Mouse (Mus musculus) gonadal fat pad, adult 2 months (tissue): ENCODE measurements around the gene Ubr7. TPM values are rescaled to one million over a fixed set of nuclear protein-coding genes. Genes with fewer than 3 reads are reported as not detected.

Experiments used
- DNase-seq: peaks from one replicate; pipeline ENCODE4 v3.0.0-alpha.2; 2012; ENCODE audit warnings: low read depth
- polyA plus RNA-seq: library from polyadenylated mRNA; depleted of rRNA; stranded (reverse); fragments of >200 nt; gene quantifications from 2 replicates; pipeline ENCODE4 v1.2.3, GENCODE M21; 2012

The Ubr7 gene
- polyA plus RNA-seq, 1 experiment, result 19.2 TPM

- no peak for DNase-seq
These were observed 14.7 kb upstream of the Ubr7 start for GRCm38 (mm10) chr12:102743036-102743588.

- DNase-seq, result no peak
These were observed 13.9 kb upstream of the Ubr7 start, which contains the start of the genes Moap1 and Tmem251 for GRCm38 (mm10) chr12:102743589-102744574. TSS of gene Moap1 (minus strand) at chr12:102743661. TSS of gene Tmem251 (plus strand) at chr12:102743762.

GRCm38 (mm10) chr12:102744839-102745238 is 12.9 kb upstream of the Ubr7 start:
- DNase-seq, result no peak

DNA sequence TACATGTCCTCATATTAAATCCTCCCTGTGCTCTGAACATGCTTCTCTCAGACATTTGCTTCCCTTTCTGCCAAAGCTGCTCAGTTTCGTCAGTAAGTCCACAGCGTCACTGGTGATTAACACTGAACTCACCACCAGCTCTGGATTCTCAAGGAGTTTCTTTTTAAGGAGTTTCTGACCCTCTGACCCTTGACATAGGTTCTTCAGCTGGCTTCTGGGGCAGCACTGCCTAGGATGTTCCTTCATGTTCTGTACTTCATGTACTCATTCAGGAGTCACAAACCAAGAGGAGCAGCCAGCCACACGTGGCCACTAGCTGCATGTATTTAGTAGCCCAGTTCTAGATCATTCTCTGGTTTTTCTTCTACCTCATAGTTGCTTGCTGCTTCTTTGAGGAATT is 9.5 kb upstream of the Ubr7 start:
- no peak for DNase-seq

- DNase-seq, result no peak
These were observed 1.5 kb upstream of the Ubr7 start for GRCm38 (mm10) chr12:102756304-102756703.

GRCm38 (mm10) chr12:102757055-102757688 is 595 bp upstream of the Ubr7 start:
- no peak for DNase-seq

DNA sequence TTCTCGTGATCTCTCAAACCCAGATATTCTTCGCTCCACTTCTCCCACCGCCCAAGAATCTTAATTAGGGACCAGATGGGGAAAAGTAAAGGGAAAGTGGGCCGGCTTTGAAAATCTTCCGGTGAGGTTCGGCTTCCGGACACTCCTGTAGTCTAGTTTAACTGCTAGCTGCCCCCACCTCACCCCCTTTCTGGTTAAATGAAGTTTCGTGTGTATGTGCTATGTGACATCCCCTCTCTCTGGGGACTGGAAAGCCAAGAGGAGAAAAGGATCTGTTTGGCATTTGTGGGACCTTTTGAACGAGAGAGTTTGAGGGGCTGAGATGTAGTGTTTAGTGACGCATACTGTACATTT is 613 bp downstream of the Ubr7 start, which contains the start of gene Gm20604:
Gene Gm20604, minus strand, starts transcription at position 270 of the 354 bp plus-strand sequence.
- DNase-seq, result no peak

DNA sequence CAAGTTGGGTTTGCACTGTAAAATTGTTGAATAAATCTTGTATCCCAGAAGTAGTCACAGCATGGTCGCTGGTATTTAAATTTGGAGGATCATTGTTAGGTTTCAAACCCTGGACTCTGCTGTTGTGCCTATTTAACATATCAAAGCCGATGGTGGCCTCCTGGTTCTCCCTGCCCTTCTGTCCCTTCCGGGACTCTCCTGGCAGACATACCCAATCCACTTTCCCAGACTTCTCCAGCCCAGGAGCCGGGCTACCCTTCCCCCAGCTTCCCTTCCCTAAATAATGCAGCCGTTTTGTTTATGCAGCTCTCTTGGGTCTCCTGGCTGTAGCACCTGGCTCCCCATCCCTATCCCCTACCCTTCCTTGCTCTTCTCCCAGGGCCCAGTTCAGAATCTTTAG is 1.2 kb downstream of the Ubr7 start:
- DNase-seq, result no peak

DNA sequence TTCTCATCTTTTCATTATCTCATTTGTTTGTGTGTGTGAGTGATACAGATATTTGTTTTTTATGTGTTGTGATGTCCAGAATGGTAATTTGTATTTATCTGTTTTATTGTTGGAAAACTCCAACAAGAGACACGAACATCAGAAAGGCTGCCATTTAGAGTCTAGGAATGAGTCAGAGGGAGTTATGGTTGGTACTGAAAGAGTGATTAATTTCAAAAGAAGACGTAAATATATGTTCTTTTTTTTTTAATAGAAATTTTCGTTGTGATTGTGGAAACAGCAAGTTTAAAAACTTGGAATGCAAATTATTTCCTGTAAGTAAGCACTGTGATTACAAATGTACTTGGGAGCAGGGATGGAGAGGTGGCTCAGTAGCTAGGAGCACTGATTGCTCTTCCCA is 3.9 kb downstream of the Ubr7 start:
- no peak for DNase-seq

- no peak for DNase-seq
These were observed 5.9 kb downstream of the Ubr7 start for GRCm38 (mm10) chr12:102763696-102764095.

DNA sequence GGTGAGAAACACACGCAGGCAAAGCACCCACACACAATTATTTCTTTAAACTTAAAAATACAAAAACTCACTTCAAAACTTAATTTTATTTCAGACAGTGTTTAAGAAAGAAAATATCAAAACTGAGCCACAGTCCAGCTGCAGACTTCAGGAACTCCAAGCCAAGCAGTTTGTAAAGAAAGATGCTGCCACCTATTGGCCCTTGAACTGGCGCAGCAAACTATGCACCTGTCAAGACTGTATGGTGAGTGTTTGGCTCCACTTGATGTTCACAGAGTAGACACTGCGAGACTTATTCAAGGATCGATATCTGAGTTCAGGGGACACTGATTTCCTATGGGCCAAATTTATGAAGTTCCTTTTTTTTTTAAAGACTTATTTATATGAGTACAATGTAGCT is 11.2 kb downstream of the Ubr7 start:
- no peak for DNase-seq

DNA sequence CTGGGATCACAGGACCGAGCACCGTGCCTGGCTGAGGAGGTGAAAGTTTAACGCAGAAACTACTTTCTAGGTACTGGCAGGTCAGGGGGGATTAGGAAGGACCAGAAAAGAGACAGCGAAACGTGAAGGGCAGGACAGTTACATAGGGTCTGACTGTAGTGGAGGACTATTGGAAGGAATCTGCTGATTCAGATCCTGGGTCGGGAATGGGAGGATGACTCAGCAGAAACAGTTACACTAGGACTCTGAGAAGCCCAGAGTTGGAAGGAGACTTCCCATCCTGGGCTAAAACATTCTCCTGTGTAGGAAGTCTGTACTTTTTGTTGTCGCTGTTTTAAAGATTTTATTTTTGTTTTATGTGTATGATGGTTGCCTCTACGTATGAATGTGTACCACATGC is 13.8 kb downstream of the Ubr7 start:
- DNase-seq, result no peak

DNA sequence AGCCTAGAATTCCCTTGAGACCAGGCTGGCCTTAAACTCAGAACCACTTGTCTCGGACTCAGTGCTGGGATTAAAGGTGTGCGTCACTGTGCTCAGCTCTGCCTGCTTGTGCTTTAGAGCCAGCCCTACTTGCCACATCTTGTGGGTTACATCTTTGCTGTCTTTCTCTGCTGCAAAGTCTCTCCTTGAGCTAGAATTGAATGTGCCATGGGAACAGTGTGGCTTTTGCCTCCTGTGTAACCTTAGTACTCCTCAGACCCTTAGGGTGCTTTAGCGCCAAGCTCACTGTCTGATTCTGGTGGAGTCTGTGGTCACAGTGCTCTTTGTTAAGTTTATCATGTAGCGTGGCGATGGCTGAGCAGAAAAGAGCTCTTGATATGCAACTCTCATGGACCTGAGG is 14.9 kb downstream of the Ubr7 start:
- no peak for DNase-seq

GRCm38 (mm10) chr12:102776035-102776434 is 18.3 kb downstream of the Ubr7 start:
- no peak for DNase-seq

DNA sequence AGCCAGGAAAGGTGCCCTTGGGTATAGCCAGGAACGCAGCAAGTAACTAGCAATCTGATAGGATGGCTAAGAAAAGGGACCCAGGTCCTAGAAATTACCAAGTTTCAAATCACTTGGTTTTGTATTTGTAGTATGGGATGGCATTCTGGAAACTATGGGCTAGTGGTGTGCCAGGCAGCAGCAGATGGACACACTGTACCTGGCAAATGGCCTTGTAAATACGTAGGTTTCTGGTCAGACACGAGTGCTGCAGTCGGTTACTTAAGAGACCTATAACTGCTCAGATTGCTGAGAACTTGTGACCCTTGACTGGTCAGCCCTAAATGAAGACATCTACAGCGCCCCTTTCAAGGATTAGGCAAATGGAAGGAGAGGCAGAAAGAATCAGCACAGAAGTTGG is 20.4 kb downstream of the Ubr7 start:
- DNase-seq, result no peak

DNA sequence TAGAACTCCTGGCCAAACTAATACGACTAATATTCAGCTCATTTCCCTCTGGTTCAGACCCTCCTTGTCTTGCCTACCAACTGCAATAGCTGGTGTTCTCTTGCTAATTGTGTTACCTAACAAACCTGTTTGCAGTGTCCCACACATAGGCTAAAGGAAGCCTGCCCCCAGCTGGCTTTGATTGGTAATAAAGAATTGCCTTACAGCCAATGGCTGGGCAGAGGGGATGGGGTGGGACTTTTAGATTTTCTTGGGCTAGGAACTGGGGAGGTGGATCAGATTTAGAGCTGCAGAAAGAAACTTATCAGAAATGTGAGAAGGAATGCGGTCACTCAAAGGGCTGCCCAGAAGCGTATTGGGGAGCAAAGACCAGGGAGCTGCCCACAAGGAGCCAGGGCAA is 21.7 kb downstream of the Ubr7 start:
- DNase-seq, result no peak

DNA sequence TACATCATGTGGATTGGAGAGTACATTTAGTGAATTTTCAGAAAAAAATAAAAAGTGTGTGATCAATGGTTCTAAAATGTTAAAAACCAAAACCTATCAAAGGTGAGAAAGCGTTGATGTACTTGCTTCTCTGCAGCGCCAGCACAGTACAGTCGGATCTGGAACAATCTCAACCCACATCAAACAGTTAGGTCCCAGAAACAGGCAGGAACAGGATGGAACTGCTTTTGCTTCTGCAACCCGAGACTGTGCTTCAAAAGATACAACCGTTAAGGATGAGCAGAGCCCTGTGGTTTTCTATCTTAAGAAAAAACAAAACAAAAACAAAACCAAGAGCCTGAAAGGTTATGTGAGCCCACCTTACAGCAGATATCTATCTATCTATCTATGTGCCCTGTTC is 25.1 kb downstream of the Ubr7 start:
- no peak for DNase-seq

DNA sequence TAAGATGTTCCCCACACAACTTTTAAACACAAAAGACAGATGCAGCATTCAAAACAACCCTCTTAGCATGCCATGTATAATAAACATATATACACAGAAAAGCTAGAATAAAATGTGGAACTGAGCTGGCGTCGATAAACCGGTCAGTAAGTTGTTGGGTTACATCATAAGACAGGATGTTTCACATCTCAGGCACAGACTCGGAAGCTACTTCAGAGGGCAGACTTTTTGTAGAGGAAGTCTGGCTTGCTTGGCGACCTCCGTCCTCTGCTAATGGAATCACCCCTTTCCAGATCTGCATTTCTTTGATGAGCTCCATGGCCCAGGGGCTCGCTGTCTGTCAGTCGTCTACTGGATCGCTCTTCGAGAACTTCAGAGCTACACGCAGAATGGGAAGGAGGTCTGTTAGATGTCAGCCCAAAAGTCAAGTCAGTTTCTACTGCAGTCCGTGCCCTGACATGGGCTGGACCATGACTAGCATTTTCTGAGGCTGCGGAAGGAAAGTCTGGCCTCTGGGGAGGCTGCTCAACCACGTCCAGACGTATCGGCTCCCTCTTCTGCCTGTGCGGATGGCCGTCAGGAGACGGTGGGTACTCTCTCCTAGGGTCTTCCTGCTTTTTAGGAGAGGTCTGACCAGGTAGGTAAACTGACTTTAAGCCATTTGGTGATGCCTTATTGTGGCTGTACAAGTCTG is 27.3 kb downstream of the Ubr7 start:
- no peak for DNase-seq

- DNase-seq, result no peak
These were observed 27.8 kb downstream of the Ubr7 start for GRCm38 (mm10) chr12:102785593-102785985.

DNA sequence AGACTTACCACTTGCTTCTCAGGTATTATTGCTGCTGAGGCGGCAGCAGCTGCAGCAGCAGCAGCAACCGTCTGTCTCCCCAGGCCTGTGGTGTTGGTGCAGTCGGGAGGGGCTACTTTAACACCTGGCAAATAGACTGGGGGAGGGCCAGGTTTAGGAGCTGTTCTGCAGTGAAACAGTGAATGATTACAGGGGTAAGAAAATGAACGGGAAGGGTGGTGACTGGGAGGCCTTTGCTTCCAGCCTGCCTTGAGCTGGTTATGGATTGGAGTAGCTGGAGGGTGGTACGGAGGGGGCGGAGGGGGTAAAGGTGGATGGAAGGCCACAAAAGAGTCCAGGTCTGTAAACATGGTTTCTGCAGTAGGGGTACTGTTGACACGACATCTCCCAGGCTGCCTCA is 30.2 kb downstream of the Ubr7 start:
- no peak for DNase-seq

DNA sequence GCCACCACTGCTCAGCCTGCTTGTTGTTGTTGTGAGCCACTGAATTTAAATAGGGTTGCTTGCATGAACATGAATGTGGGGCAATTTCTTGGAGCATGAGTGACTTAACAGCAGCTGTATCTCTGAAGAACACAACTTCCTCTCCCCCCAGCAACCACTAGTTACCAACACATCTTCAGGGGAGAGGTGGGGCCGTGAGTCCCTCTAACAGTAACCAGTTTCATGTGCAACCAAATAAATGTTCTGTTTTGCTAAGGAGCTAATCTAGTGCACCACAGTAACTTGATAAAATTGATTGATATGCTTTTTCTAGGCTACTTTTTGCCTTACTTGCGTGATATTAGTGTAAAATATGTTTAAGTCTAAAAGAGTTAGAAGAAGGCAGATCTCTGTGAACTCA is 41.8 kb downstream of the Ubr7 start:
- DNase-seq, result no peak

DNA sequence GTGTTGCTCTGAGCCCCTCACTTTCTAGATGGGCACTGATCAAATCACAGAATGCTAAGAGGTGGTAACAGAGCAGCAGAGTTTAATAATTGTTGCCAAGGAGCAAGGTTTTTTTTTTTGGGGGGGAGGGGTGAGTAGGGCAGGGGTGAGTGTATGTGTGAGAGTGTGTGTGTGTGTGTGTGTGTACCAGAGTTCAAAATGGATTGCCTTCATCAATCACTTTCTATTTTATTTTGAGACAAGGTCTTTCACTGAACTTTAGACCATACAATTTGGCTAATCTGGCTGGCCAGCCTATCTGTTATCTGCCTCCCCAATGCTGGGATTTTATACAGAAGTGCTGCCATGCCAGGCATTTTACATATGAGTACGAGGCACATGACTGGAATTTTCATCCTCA is 57.1 kb downstream of the Ubr7 start:
- no peak for DNase-seq
